Mouse (Mus musculus) lung, postnatal 0 days (tissue): ENCODE measurements around the gene Spock1. TPM values are rescaled to one million over a fixed set of nuclear protein-coding genes. Genes with fewer than 3 reads are reported as not detected.
"Not testable (repeated sequence)": the region's sequence is repeated elsewhere in the genome, so short reads cannot be mapped to it uniquely, and the experiment has no call there.

Experiments used
- ATAC-seq: fragments of 200-750 bp; cut with Nextera tagmentation; 2 replicates; pipeline ENCODE4 v1.8.0; 2017; ENCODE audit warnings: moderate library complexity
- DNase-seq: peaks from one replicate; pipeline ENCODE4 v3.0.0-alpha.2; 2016; ENCODE audit warnings: low spot score
- H3K27ac ChIP-seq: fragments of 300-500 bp; sonication (generic); 2 replicates; pipeline ENCODE4 v1.5.1; 2014; ENCODE audit warnings: antibody characterized with exemption, mild to moderate bottlenecking, low read length, mixed read lengths
- H3K27me3 ChIP-seq: fragments of 300-500 bp; sonication (generic); replicated peaks from 2 replicates; pipeline ENCODE4 v1.6.1; 2014; ENCODE audit warnings: low read length, mixed read lengths; ENCODE audit not compliant: insufficient read depth
- H3K36me3 ChIP-seq: fragments of 300-500 bp; sonication (generic); 2 replicates; pipeline ENCODE4 v1.6.1; 2014; ENCODE audit warnings: low read length, mixed read lengths; ENCODE audit not compliant: insufficient read depth
- H3K4me1 ChIP-seq: fragments of 300-500 bp; sonication (generic); 2 replicates; pipeline ENCODE4 v1.6.1; 2014; ENCODE audit warnings: antibody characterized with exemption, low read depth, low read length, mixed read lengths; ENCODE audit not compliant: insufficient read depth
- H3K4me2 ChIP-seq: fragments of 300-500 bp; sonication (generic); replicated peaks from 2 replicates; pipeline ENCODE4 v1.6.1; 2014; ENCODE audit warnings: low read depth, mild to moderate bottlenecking, low read length, moderate library complexity, mixed read lengths
- H3K4me3 ChIP-seq: fragments of 300-500 bp; sonication (generic); 2 replicates; pipeline ENCODE4 v1.5.1; 2014; ENCODE audit warnings: low read depth, low read length
- H3K9ac ChIP-seq: fragments of 300-500 bp; sonication (generic); replicated peaks from 2 replicates; pipeline ENCODE4 v1.6.1; 2014; ENCODE audit warnings: low read depth, mild to moderate bottlenecking
- H3K9me3 ChIP-seq: fragments of 300-500 bp; sonication (generic); 2 replicates; pipeline ENCODE4 v1.6.1; 2016; ENCODE audit warnings: low read length, mixed read lengths
- CTCF ChIP-seq: IDR thresholded peaks from 2 replicates; pipeline ENCODE4 v1.5.1; 2016; ENCODE audit warnings: antibody characterized with exemption, mild to moderate bottlenecking
- EP300 ChIP-seq: IDR thresholded peaks from 2 replicates; pipeline ENCODE4 v1.6.1; 2016; ENCODE audit warnings: antibody characterized with exemption, mild to moderate bottlenecking, control low read depth
- WGBS: fragments of 180-500 bp; shearing (Covaris S2); extraction: QIAGEN DNeasy Blood & Tissue Kit; methylation state at CpG from one replicate; pipeline ENCODE4 v1.1.7; 2014; 5-methylcytosine and 5-hydroxymethylcytosine counted together
- polyA plus RNA-seq: library from polyadenylated mRNA; unstranded; fragments of >200 nt; fragmentation: Nextera tagmentation; extraction: Ambion mirVana; gene quantifications from 2 replicates; pipeline ENCODE4 v1.2.1, GENCODE M21; 2015

Gene Spock1
- polyA plus RNA-seq, 1 experiment from 2014 or later, result 0.45 TPM

DNA sequence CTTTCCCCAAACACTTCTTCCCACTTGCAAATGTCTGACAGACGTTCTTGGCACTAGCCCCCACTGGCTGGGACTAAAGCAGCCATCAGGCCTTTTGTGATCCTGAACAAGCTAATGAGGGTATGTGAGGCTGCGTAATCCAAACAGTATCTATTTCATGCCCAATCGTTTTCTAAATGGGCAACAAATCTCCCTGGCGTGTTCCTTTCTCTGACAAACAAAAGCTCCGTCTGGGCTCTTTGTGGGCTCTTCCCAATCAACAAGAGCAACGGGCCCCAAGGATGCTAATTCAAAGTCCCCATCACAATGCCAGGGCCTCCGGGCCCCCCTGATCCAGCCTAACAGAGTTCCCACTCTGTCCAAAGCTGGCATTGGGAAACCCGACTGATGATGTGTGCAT lies 304.9 kb downstream of the Spock1 start:
- H3K4me3 ChIP-seq, result no peak overlapping the region
- H3K27me3 ChIP-seq, result no peaks in the 10 kb centered on the region
- no peak for TF ChIP-seq EP300
- TF ChIP-seq CTCF, result no peak
- no peaks in the 10 kb centered on the region for H3K4me1 ChIP-seq
- H3K27ac ChIP-seq, result no peak overlapping the region
- no peaks in the 10 kb centered on the region for H3K9me3 ChIP-seq
- WGBS, result 76% methylated on average over 8 of the region's 8 CpGs
- H3K4me2 ChIP-seq, result no peak overlapping the region
- no peaks in the 10 kb centered on the region for H3K36me3 ChIP-seq
- DNase-seq, result no peak
- H3K9ac ChIP-seq, result no peak overlapping the region
- ATAC-seq, result no peak

DNA sequence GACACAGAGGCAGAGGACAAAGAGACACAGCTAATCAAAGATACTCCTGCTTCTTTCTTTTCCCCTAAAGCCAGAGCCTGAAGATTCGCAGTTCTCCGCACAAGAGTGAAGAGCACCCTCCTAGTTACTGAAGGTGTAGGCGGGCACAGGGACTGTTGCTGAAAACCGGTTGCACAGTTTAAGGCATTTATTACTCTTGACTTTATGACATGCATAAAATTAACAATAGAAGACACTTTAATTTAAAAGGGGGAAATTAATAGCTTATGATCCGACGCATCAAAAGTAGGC lies 312.4 kb downstream of the Spock1 start:
- no peak overlapping the region for H3K9ac ChIP-seq
- TF ChIP-seq EP300, result no peak
- TF ChIP-seq CTCF, result no peak
- H3K27me3 ChIP-seq, result no peaks in the 10 kb centered on the region
- DNase-seq, result no peak
- H3K36me3 ChIP-seq, result no peaks in the 10 kb centered on the region
- 91% methylated on average over 6 of the region's 6 CpGs for WGBS
- no peaks in the 10 kb centered on the region for H3K9me3 ChIP-seq
- H3K27ac ChIP-seq, result no peak overlapping the region
- ATAC-seq, result no peak
- no peaks in the 10 kb centered on the region for H3K4me1 ChIP-seq
- no peak overlapping the region for H3K4me3 ChIP-seq
- no peak overlapping the region for H3K4me2 ChIP-seq

DNA sequence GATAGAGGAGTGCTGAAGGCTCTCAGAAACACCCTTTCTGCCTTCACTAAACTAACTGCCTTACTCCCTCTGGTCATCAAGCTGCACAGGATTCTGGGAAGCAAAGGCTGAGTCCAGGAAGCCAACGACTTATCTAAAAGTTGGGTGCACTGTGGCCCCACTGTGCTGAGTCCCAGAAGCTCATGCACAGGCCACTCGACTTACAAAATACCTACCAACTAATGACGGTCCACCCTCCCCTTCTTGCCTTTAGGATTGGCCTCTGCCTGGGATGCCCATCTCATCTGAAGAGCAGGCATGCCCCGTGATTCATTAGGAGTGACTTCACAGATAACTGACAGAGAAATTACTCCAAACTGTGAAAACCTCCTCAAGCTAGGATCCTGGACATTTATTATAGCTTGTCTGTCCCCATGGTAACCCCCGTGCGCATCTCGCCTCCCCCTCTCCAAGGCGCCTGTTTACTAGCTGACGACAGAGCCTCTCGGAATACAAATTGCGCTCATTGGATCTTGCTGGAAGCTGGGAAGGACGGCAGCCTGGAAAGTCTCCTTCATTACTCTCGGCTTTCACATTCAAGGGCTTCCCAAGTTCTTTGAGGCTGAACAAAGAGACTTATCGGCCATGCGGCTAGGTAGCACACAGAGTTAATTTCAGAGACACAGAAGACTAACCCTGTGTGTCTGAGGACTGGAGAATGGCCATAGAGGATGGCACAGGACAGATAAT lies 312.9 kb downstream of the Spock1 start:
- 62% methylated on average over 15 of the region's 15 CpGs for WGBS
- ATAC-seq (no peak), DNase-seq (no peak)
- no peaks in the 10 kb centered on the region for H3K36me3 ChIP-seq
- H3K9me3 ChIP-seq, result no peaks in the 10 kb centered on the region
- no peak overlapping the region for H3K9ac ChIP-seq
- no peak overlapping the region for H3K4me3 ChIP-seq
- H3K27me3 ChIP-seq, result no peaks in the 10 kb centered on the region
- no peak for TF ChIP-seq CTCF
- no peak for TF ChIP-seq EP300
- no peaks in the 10 kb centered on the region for H3K4me1 ChIP-seq
- no peak overlapping the region for H3K4me2 ChIP-seq
- no peak overlapping the region for H3K27ac ChIP-seq

DNA sequence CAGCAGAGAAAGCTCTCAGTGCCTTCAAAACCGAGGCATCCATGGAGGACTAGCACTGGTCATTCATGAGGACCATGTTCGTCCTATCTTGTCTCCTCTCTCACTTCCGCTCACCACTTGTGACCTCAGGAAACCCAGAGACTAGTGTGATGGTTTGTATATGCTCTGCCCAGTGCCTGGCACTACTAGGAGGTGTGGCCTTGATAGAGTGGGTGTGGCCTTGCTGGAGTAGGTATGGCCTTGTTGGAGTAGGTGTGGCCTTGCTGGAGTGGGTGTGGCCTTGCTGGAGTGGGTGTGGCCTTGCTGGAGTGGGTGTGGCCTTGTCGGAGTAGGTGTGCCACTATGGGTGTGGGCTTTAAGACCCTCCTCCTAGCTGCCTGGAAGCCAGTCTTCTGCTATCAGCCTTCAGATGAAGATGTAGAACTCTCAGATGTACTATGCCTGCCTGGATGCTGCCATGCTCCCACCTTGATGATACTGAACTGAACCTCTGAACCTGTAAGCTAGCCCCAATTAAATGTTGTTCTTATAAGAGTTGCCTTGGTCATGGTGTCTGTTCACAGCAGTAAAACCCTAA lies 318.7 kb downstream of the Spock1 start:
- not testable (repeated sequence) for H3K9me3 ChIP-seq, H3K4me3 ChIP-seq, H3K36me3 ChIP-seq, H3K27ac ChIP-seq, ATAC-seq, H3K9ac ChIP-seq, H3K4me2 ChIP-seq, DNase-seq, H3K4me1 ChIP-seq, H3K27me3 ChIP-seq
- WGBS, result 75% methylated on average over 4 of the region's 4 CpGs

DNA sequence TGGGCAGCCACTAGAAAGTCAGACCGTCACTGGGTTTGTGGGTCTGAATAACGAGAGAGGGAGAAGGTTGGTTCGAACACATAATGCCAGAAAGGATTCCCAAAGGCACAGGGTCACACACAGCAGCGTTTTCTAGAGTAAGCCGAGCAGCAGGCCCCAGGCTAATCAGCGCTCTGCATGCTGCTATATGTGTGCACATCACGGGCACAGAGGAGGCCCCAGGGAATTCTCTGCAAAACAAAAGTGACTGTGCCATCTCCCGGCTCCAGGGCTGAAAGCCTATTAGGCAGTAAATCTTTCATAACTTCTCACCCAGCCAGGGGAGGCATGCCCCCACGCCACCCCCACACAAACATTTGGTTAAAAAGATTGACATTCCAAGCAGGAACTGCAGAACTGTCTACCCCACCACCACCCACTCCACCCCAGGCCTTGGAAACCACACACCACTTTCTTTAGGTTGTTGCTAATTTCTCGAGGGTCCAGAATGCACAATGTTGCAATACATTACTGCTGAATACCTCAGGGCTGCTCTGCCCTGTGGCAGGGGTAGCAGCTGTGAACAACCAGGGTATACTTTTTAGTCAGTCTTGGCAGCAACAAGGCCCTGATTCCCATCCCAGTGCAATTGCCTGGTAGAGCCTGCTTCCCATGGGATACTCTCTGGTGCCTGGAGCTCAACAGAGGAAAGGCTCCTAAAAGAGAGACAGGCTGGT lies 319.4 kb downstream of the Spock1 start:
- no peak overlapping the region for H3K9ac ChIP-seq
- H3K4me3 ChIP-seq, result no peak overlapping the region
- no peak overlapping the region for H3K27ac ChIP-seq
- no peaks in the 10 kb centered on the region for H3K9me3 ChIP-seq
- H3K36me3 ChIP-seq, result no peaks in the 10 kb centered on the region
- WGBS, result 66% methylated on average over 10 of the region's 10 CpGs
- TF ChIP-seq EP300 (no peak), CTCF (no peak)
- ATAC-seq, result no peak
- H3K4me2 ChIP-seq, result no peak overlapping the region
- H3K27me3 ChIP-seq, result no peaks in the 10 kb centered on the region
- H3K4me1 ChIP-seq, result no peaks in the 10 kb centered on the region
- DNase-seq, result no peak

DNA sequence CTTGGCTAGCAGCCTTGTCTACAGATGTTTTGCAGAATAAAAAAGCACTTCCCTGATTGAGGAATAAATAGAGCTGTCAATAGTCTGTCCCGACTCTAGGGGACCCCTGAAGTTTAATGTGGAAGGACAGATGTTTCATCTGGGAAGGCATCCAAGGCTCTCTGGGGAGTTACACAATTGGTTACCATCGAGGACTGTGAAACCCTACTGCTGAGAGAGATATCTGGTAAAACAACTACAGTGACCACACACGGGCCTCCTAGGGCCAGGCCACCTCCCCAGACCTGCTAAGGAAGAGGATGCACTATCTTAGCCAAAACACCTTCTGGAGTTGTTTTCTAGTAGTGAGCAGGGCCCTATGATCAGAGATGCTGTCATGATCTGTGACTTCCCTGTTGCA lies 323.0 kb downstream of the Spock1 start:
- Histone ChIP-seq H3K4me3 (no peak overlapping the region), H3K9me3 (no peaks in the 10 kb centered on the region), H3K4me2 (no peak overlapping the region), H3K4me1 (no peaks in the 10 kb centered on the region), H3K9ac (no peak overlapping the region), H3K27me3 (no peaks in the 10 kb centered on the region), H3K27ac (no peak overlapping the region), H3K36me3 (no peaks in the 10 kb centered on the region)
- 36% methylated on average over 3 of the region's 3 CpGs for WGBS
- ATAC-seq, result peak; percentile 55
- DNase-seq, result peak; percentile 55
- TF ChIP-seq EP300 (no peak), CTCF (no peak)
